Mouse (Mus musculus): Measurements from ENCODE around the gene Babam2. TPM values are rescaled to one million over a fixed set of nuclear protein-coding genes. Genes with fewer than 3 reads are reported as not detected.

The Babam2 gene
- polyA plus RNA-seq, 1 experiment = 92.8 TPM

GRCm38 (mm10) chr5:32060485-32060884 lies 363.0 kb downstream of the Babam2 start:
- no peak overlapping the region for H3K27ac ChIP-seq (ENCODE audit: insufficient read depth, low read length)
- TF ChIP-seq CTCF (IDR thresholded peaks at IDR 0.05; ENCODE audit: low read depth, low read length) (no peak), POLR2A (IDR thresholded peaks at IDR 0.05; ENCODE audit: insufficient read depth, low read length) (no peak), EP300 (IDR thresholded peaks at IDR 0.05; ENCODE audit: insufficient read depth, low read depth, low read length) (no peak)

DNA sequence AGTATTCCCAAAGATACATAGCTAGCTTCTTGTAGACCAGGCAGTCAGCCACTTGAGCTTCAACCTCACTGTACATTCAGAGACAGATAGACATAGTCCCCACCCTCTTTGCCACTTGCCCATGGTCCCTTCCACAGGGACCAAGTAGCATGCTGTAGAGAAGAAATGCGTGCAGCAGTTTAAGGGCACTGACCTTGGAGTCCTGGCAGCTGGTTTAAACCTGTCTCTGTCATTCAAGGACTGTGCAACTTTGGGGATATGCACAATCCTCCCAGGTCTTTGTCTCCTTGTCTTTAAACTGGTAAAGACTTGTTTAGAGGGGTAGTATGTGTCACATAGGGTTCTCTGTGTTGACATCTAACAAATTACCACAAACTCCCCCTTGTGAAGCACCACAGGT lies 364.4 kb downstream of the Babam2 start:
- no peaks in the 10 kb centered on the region for H3K36me3 ChIP-seq (ENCODE audit: control insufficient read depth, insufficient read depth, low read length, poor library complexity, severe bottlenecking)
- H3K9me3 ChIP-seq (replicated peaks; ENCODE audit: control insufficient read depth, insufficient read depth, low read length, poor library complexity, severe bottlenecking) = no peaks in the 10 kb centered on the region; the same call in 1 of the 2 replicates
- no peaks in the 10 kb centered on the region for H3K27me3 ChIP-seq (ENCODE audit: control insufficient read depth, insufficient read depth, low read length, poor library complexity, severe bottlenecking)
- no peaks in the 10 kb centered on the region for H3K4me1 ChIP-seq (ENCODE audit: control insufficient read depth, insufficient read depth, low read length)
- TF ChIP-seq CTCF (IDR thresholded peaks at IDR 0.05; ENCODE audit: low read depth, low read length) = no peak
- TF ChIP-seq EP300 (IDR thresholded peaks at IDR 0.05; ENCODE audit: insufficient read depth, low read depth, low read length) = no peak
- no peak for TF ChIP-seq POLR2A (IDR thresholded peaks at IDR 0.05; ENCODE audit: insufficient read depth, low read length)
- no peak overlapping the region for H3K9ac ChIP-seq (ENCODE audit: low read depth, poor library complexity, severe bottlenecking)
- H3K27ac ChIP-seq (ENCODE audit: insufficient read depth, low read length) = no peak overlapping the region
- no peak overlapping the region for H3K4me3 ChIP-seq (ENCODE audit: low read depth, low read length)

More at GRCm38 (mm10) chr5:32060485-32060884, 363.0 kb downstream of the Babam2 start:
- no peaks in the 10 kb centered on the region for H3K4me1 ChIP-seq (ENCODE audit: control insufficient read depth, insufficient read depth, low read length)
- H3K4me3 ChIP-seq (ENCODE audit: low read depth, low read length) = no peak overlapping the region
- H3K36me3 ChIP-seq (ENCODE audit: control insufficient read depth, insufficient read depth, low read length, poor library complexity, severe bottlenecking) = no peaks in the 10 kb centered on the region
- no peaks in the 10 kb centered on the region; the same call in 1 of the 2 replicates for H3K9me3 ChIP-seq (replicated peaks; ENCODE audit: control insufficient read depth, insufficient read depth, low read length, poor library complexity, severe bottlenecking)
- H3K9ac ChIP-seq (ENCODE audit: low read depth, poor library complexity, severe bottlenecking) = no peak overlapping the region
- no peaks in the 10 kb centered on the region for H3K27me3 ChIP-seq (ENCODE audit: control insufficient read depth, insufficient read depth, low read length, poor library complexity, severe bottlenecking)

DNA sequence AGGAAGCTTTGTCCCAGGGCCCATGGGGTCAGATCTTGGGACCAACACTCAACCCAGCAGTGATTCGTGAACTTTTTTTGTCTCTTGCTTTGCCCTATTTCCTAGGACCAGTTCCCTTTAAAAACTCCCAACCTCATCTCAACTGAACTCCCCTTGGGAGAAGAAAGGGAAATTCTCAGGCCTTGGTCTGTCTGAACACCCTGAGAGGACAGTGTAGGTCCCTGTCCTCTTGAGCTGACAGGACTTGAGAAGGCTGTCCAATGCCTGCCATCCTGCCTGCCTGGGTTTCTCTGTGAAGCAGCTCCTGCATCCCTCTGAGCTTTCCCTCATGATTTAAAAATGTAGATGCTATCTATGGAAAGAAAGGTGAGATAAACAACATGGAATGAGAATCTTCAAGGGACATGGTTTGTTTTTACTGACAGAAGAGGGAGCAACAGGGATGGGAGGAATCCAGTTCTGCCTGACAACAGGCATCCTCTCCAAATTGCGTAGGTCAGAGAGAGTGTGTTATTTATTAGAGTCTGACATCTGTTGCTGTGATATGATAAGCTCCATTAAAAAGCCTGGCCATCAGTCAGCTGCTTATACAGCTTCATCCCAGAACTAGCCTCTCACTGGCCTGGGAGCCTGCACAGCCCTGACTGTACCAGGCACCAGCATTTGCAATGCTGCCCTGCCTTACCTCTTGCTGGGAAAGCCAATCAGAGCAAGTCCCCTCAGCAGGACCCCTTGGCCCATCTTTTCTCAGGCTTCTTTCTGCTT lies 367.0 kb downstream of the Babam2 start:
- Histone ChIP-seq H3K9me3 (replicated peaks; ENCODE audit: control insufficient read depth, insufficient read depth, low read length, poor library complexity, severe bottlenecking) (no peaks in the 10 kb centered on the region; the same call in 1 of the 2 replicates), H3K27me3 (ENCODE audit: control insufficient read depth, insufficient read depth, low read length, poor library complexity, severe bottlenecking) (no peaks in the 10 kb centered on the region), H3K9ac (ENCODE audit: low read depth, poor library complexity, severe bottlenecking) (no peak overlapping the region), H3K27ac (ENCODE audit: insufficient read depth, low read length) (no peak overlapping the region), H3K4me1 (ENCODE audit: control insufficient read depth, insufficient read depth, low read length) (no peaks in the 10 kb centered on the region), H3K4me3 (ENCODE audit: low read depth, low read length) (no peak overlapping the region), H3K36me3 (ENCODE audit: control insufficient read depth, insufficient read depth, low read length, poor library complexity, severe bottlenecking) (no peaks in the 10 kb centered on the region)
- TF ChIP-seq EP300 (IDR thresholded peaks at IDR 0.05; ENCODE audit: insufficient read depth, low read depth, low read length) (no peak), CTCF (IDR thresholded peaks at IDR 0.05; ENCODE audit: low read depth, low read length) (no peak), POLR2A (IDR thresholded peaks at IDR 0.05; ENCODE audit: insufficient read depth, low read length) (no peak)

GRCm38 (mm10) chr5:32066015-32066734 lies 368.7 kb downstream of the Babam2 start:
- no peaks in the 10 kb centered on the region for H3K36me3 ChIP-seq (ENCODE audit: control insufficient read depth, insufficient read depth, low read length, poor library complexity, severe bottlenecking)
- H3K4me3 ChIP-seq (ENCODE audit: low read depth, low read length) = no peak overlapping the region
- H3K27ac ChIP-seq (ENCODE audit: insufficient read depth, low read length) = no peak overlapping the region
- no peaks in the 10 kb centered on the region; the same call in 1 of the 2 replicates for H3K9me3 ChIP-seq (replicated peaks; ENCODE audit: control insufficient read depth, insufficient read depth, low read length, poor library complexity, severe bottlenecking)
- TF ChIP-seq CTCF (IDR thresholded peaks at IDR 0.05; ENCODE audit: low read depth, low read length) = no peak
- TF ChIP-seq POLR2A (IDR thresholded peaks at IDR 0.05; ENCODE audit: insufficient read depth, low read length) = no peak
- TF ChIP-seq EP300 (IDR thresholded peaks at IDR 0.05; ENCODE audit: insufficient read depth, low read depth, low read length) = no peak
- H3K9ac ChIP-seq (ENCODE audit: low read depth, poor library complexity, severe bottlenecking) = no peak overlapping the region
- H3K27me3 ChIP-seq (ENCODE audit: control insufficient read depth, insufficient read depth, low read length, poor library complexity, severe bottlenecking) = no peaks in the 10 kb centered on the region
- no peaks in the 10 kb centered on the region for H3K4me1 ChIP-seq (ENCODE audit: control insufficient read depth, insufficient read depth, low read length)

DNA sequence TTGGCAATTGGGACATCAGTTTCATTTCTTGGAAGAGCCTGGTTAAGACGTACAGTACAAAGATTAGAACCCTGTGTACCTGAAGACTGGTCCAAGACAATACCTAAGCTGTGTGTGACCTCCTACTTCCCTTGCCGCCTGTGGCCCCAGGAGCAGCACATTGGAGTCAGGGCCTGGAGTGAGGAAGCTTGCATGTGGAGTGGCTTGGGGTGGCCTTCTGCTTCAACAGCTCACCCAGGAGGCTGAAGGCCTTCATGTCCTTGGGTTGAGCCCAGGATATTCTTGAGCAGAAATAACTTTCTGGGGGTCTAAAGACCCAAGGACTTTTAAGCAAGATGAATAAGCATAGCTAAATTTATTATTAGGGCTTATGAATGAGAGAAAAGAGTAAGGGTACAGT lies 369.4 kb downstream of the Babam2 start:
- Histone ChIP-seq H3K27me3 (ENCODE audit: control insufficient read depth, insufficient read depth, low read length, poor library complexity, severe bottlenecking) (no peaks in the 10 kb centered on the region), H3K4me3 (ENCODE audit: low read depth, low read length) (no peak overlapping the region), H3K27ac (ENCODE audit: insufficient read depth, low read length) (no peak overlapping the region), H3K9me3 (replicated peaks; ENCODE audit: control insufficient read depth, insufficient read depth, low read length, poor library complexity, severe bottlenecking) (no peaks in the 10 kb centered on the region; the same call in 1 of the 2 replicates), H3K4me1 (ENCODE audit: control insufficient read depth, insufficient read depth, low read length) (no peaks in the 10 kb centered on the region), H3K36me3 (ENCODE audit: control insufficient read depth, insufficient read depth, low read length, poor library complexity, severe bottlenecking) (no peaks in the 10 kb centered on the region), H3K9ac (ENCODE audit: low read depth, poor library complexity, severe bottlenecking) (no peak overlapping the region)
- TF ChIP-seq EP300 (IDR thresholded peaks at IDR 0.05; ENCODE audit: insufficient read depth, low read depth, low read length) (no peak), CTCF (IDR thresholded peaks at IDR 0.05; ENCODE audit: low read depth, low read length) (no peak), POLR2A (IDR thresholded peaks at IDR 0.05; ENCODE audit: insufficient read depth, low read length) (no peak)

GRCm38 (mm10) chr5:32068616-32069015 lies 371.1 kb downstream of the Babam2 start:
- Histone ChIP-seq H3K4me3 (ENCODE audit: low read depth, low read length) (no peak overlapping the region), H3K9ac (ENCODE audit: low read depth, poor library complexity, severe bottlenecking) (no peak overlapping the region), H3K36me3 (ENCODE audit: control insufficient read depth, insufficient read depth, low read length, poor library complexity, severe bottlenecking) (no peaks in the 10 kb centered on the region), H3K27ac (ENCODE audit: insufficient read depth, low read length) (no peak overlapping the region), H3K4me1 (ENCODE audit: control insufficient read depth, insufficient read depth, low read length) (no peaks in the 10 kb centered on the region), H3K9me3 (replicated peaks; ENCODE audit: control insufficient read depth, insufficient read depth, low read length, poor library complexity, severe bottlenecking) (no peaks in the 10 kb centered on the region; the same call in 1 of the 2 replicates), H3K27me3 (ENCODE audit: control insufficient read depth, insufficient read depth, low read length, poor library complexity, severe bottlenecking) (no peaks in the 10 kb centered on the region)
- TF ChIP-seq CTCF (IDR thresholded peaks at IDR 0.05; ENCODE audit: low read depth, low read length) = no peak
- TF ChIP-seq POLR2A (IDR thresholded peaks at IDR 0.05; ENCODE audit: insufficient read depth, low read length) = no peak
- TF ChIP-seq EP300 (IDR thresholded peaks at IDR 0.05; ENCODE audit: insufficient read depth, low read depth, low read length) = no peak
